ENCODE assay signal across 22 mouse cellular contexts in genomic region chr16:21320284-21320683, GRCm38 (mm10).
"Had no signal": no experiment of that assay in that cellular context is flagged by ENCODE, and none has a peak within 500 bp of the region (broad histone marks: within the 10 kb centered on the region; RNA-seq: fewer than 3 reads in every experiment).

No protein-coding gene starts in this region.

- H3K4me3 ChIP-seq: layer of hippocampus, adult 2 months; limb, embryonic 10.5 days; limb, embryonic 13.5 days; megakaryocyte, embryonic 14.5 days; neural tube, embryonic 13.5 days had no signal

- H3K36me3 ChIP-seq: limb, embryonic 10.5 days; limb, embryonic 13.5 days; neural tube, embryonic 13.5 days had no signal

- ATAC-seq: liver, postnatal 0 days; lung, postnatal 0 days had no signal

- DNase-seq: kidney, adult 2 months; kidney, postnatal 25 days; layer of hippocampus, adult 9-11 months; liver; liver, postnatal 0 days; lung, embryonic 14.5 days; midbrain, embryonic 14.5 days; retina, postnatal 1 day; right cerebral cortex, postnatal 25 days; spleen, adult 18-20 months; thymus, adult 18-20 months; thymus, postnatal 36 days had no signal

- H3K9me3 ChIP-seq: limb, embryonic 10.5 days; limb, embryonic 13.5 days; neural tube, embryonic 13.5 days had no signal

- H3K27me3 ChIP-seq: limb, embryonic 13.5 days; neural tube, embryonic 13.5 days had no signal

- H3K4me2 ChIP-seq: limb, embryonic 13.5 days; lung, embryonic 14.5 days; midbrain, embryonic 11.5 days; neural tube, embryonic 13.5 days had no signal

- H3K9ac ChIP-seq: limb, embryonic 13.5 days; liver, embryonic 14.5 days; liver, postnatal 0 days; lung, embryonic 14.5 days; neural tube, embryonic 13.5 days had no signal

- H3K27ac ChIP-seq: kidney, postnatal 0 days; layer of hippocampus, adult 2 months; limb, embryonic 10.5 days; liver, embryonic 14.5 days; macrophage; neural tube, embryonic 13.5 days had no signal
